Mouse (Mus musculus) embryonic facial prominence, embryonic 10.5 days (tissue): ENCODE measurements around the gene Cacng7. TPM values are rescaled to one million over a fixed set of nuclear protein-coding genes. Genes with fewer than 3 reads are reported as not detected.
A peak's percentile ranks its signal among the peaks of the same experiment; 100 is the strongest.

Source experiments
- DNase-seq: peaks from one replicate; pipeline ENCODE4 v3.0.0-alpha.2; 2017; ENCODE audit warnings: low spot score
- H3K27ac ChIP-seq: fragments of 300-500 bp; sonication (generic); replicated peaks from 2 replicates; pipeline ENCODE4 v1.5.1; 2016; ENCODE audit warnings: mild to moderate bottlenecking
- H3K27me3 ChIP-seq: fragments of 300-500 bp; sonication (generic); replicated peaks from 2 replicates; pipeline ENCODE4 v1.6.1; 2016; ENCODE audit warnings: low read depth, mild to moderate bottlenecking; ENCODE audit not compliant: poor library complexity, severe bottlenecking
- H3K36me3 ChIP-seq: fragments of 300-500 bp; sonication (generic); replicated peaks from 2 replicates; pipeline ENCODE4 v1.6.1; 2016; ENCODE audit warnings: mild to moderate bottlenecking, moderate library complexity
- H3K4me1 ChIP-seq: fragments of 300-500 bp; sonication (generic); 2 replicates; pipeline ENCODE4 v1.6.1; 2016
- H3K4me3 ChIP-seq: fragments of 300-500 bp; sonication (generic); 2 replicates; pipeline ENCODE4 v1.5.1; 2016; ENCODE audit warnings: mild to moderate bottlenecking, moderate library complexity
- H3K9me3 ChIP-seq: fragments of 300-500 bp; sonication (generic); 2 replicates; pipeline ENCODE4 v1.6.1; 2016; ENCODE audit warnings: mild to moderate bottlenecking
- WGBS: fragments of 180-500 bp; shearing (Covaris S2); methylation state at CpG from one replicate; pipeline ENCODE4 v1.1.7; 2016; 5-methylcytosine and 5-hydroxymethylcytosine counted together
- polyA plus RNA-seq: library from polyadenylated mRNA; unstranded; fragments of >200 nt; fragmentation: Nextera tagmentation; extraction: Ambion mirVana; gene quantifications from 2 replicates; pipeline ENCODE4 v1.2.1, GENCODE M21; 2016

Cacng7 gene
- polyA plus RNA-seq, 1 experiment from 2014 or later: 1.2 TPM

- no peak overlapping the region for H3K4me3 ChIP-seq
- peaks cover 30% of the 10 kb centered on the region for H3K27me3 ChIP-seq
- 74% methylated on average over 4 of the region's 4 CpGs for WGBS
- peaks cover 6% of the 10 kb centered on the region; the same call in 1 of the 2 replicates for H3K9me3 ChIP-seq
- H3K27ac ChIP-seq: no peak overlapping the region
- no peaks in the 10 kb centered on the region for H3K36me3 ChIP-seq
- DNase-seq: no peak
- peaks cover 13% of the 10 kb centered on the region for H3K4me1 ChIP-seq
These were observed 24.1 kb upstream of the Cacng7 start for GRCm38 (mm10) chr7:3308646-3309045.

GRCm38 (mm10) chr7:3310233-3310632 lies 22.5 kb upstream of the Cacng7 start:
- WGBS: 94% methylated on average over 7 of the region's 7 CpGs
- Histone ChIP-seq H3K4me3 (no peak overlapping the region), H3K36me3 (no peaks in the 10 kb centered on the region), H3K4me1 (no peaks in the 10 kb centered on the region), H3K9me3 (peaks cover 6% of the 10 kb centered on the region; the same call in 1 of the 2 replicates), H3K27ac (no peak overlapping the region), H3K27me3 (peaks cover 14% of the 10 kb centered on the region)
- no peak for DNase-seq

GRCm38 (mm10) chr7:3313571-3313970 lies 19.2 kb upstream of the Cacng7 start:
- 88% methylated on average over 8 of the region's 8 CpGs for WGBS
- Histone ChIP-seq H3K9me3 (peaks cover 6% of the 10 kb centered on the region; the same call in 1 of the 2 replicates), H3K4me1 (peaks cover 12% of the 10 kb centered on the region), H3K27ac (no peak overlapping the region), H3K4me3 (no peak overlapping the region), H3K27me3 (no peaks in the 10 kb centered on the region), H3K36me3 (no peaks in the 10 kb centered on the region)
- no peak for DNase-seq

GRCm38 (mm10) chr7:3314121-3314520 lies 18.6 kb upstream of the Cacng7 start:
- no peak overlapping the region for H3K4me3 ChIP-seq
- peaks cover 6% of the 10 kb centered on the region; the same call in 1 of the 2 replicates for H3K9me3 ChIP-seq
- no peak overlapping the region for H3K27ac ChIP-seq
- no peaks in the 10 kb centered on the region for H3K36me3 ChIP-seq
- no peaks in the 10 kb centered on the region for H3K27me3 ChIP-seq
- peaks cover 15% of the 10 kb centered on the region for H3K4me1 ChIP-seq
- no peak for DNase-seq
- 61% methylated on average over 5 of the region's 5 CpGs for WGBS

- Histone ChIP-seq H3K36me3 (no peaks in the 10 kb centered on the region), H3K27me3 (no peaks in the 10 kb centered on the region), H3K4me1 (peaks cover 15% of the 10 kb centered on the region), H3K27ac (no peak overlapping the region), H3K4me3 (no peak overlapping the region), H3K9me3 (no peaks in the 10 kb centered on the region)
- no peak for DNase-seq
- WGBS: 48% methylated on average over 4 of the region's 4 CpGs
These were observed 15.1 kb upstream of the Cacng7 start for GRCm38 (mm10) chr7:3317704-3318103.

DNA sequence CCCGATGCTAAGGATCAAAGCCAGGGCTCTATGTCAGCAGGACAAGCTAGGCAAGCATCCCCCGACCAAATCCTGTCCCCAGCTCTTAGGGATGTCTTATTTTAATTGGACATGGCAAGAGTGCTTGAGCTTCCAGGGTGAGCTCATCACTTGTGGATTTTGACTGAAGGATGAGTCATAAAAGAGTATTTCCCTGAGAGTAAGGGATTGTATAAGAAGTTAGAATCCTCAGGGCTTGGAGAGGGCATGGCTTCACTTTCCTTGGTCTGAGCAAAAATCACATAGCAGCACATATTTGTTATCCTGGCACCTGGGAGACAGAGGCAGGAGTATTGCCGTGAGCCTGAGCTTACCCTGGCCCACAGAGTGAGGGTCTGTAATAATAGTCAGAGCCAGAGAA lies 11.9 kb upstream of the Cacng7 start:
- H3K4me3 ChIP-seq: no peak overlapping the region
- H3K36me3 ChIP-seq: no peaks in the 10 kb centered on the region
- H3K27ac ChIP-seq: no peak overlapping the region
- no peak for DNase-seq
- WGBS: 68% methylated on average over 3 of the region's 3 CpGs
- peaks cover 15% of the 10 kb centered on the region for H3K4me1 ChIP-seq
- no peaks in the 10 kb centered on the region for H3K9me3 ChIP-seq
- no peaks in the 10 kb centered on the region for H3K27me3 ChIP-seq

DNA sequence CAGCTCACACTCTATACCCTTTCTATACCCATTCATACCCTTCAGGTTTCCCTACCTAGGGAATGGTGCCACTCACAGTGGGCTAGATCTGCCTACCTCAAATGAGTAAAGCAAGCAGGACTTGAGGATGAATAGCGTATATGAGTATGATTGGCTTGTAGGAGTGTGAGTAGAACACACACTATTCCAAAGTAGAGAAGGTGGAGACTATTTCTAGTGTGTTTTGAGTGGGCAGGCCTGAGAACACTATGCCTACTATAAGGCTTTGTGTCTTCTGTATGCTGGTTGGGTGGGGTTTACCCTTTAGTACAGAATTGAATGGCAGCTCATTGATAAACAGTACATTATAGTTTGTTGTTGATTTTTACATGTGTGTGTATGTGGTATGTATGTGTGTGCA lies 8.9 kb upstream of the Cacng7 start:
- no peaks in the 10 kb centered on the region for H3K36me3 ChIP-seq
- H3K4me3 ChIP-seq: no peak overlapping the region
- no peaks in the 10 kb centered on the region for H3K9me3 ChIP-seq
- H3K27ac ChIP-seq: no peak overlapping the region
- no peak for DNase-seq
- 93% methylated on average over 1 of the region's 1 CpGs for WGBS
- peaks cover under 1% of the 10 kb centered on the region; the same call in 1 of the 2 replicates for H3K4me1 ChIP-seq
- no peaks in the 10 kb centered on the region for H3K27me3 ChIP-seq

DNA sequence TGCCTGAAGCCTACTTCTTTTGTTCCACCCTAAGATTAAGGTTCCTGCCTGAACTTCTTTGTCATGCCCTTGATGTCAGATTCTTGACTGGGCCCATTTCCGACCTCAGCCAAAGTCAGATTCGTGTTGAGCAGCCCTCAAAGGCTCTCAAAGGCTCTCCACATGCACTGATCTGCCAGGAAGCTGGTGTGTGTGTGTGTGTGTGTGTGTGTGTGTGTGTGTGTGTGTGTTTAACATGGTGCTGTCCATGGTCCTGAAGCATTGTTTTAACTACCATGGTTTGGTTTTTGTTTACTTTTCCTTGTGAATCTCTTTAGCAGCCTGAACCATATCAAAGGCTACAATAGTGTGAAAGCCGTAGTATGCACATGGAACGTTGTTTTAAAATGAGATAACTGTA lies 4.8 kb upstream of the Cacng7 start:
- WGBS: 77% methylated on average over 4 of the region's 4 CpGs
- Histone ChIP-seq H3K9me3 (peaks cover 3% of the 10 kb centered on the region; the same call in 1 of the 2 replicates), H3K27ac (no peak overlapping the region), H3K4me3 (no peak overlapping the region), H3K4me1 (peaks cover 25% of the 10 kb centered on the region), H3K36me3 (no peaks in the 10 kb centered on the region), H3K27me3 (peaks cover 22% of the 10 kb centered on the region)
- DNase-seq: peak; percentile 37

- no peak overlapping the region for H3K27ac ChIP-seq
- WGBS: 21% methylated on average over 31 of the region's 31 CpGs
- peak overlapping the region; percentile 37 for H3K4me3 ChIP-seq
These were observed 2.8 kb upstream of the Cacng7 start for GRCm38 (mm10) chr7:3329776-3330546.

DNA sequence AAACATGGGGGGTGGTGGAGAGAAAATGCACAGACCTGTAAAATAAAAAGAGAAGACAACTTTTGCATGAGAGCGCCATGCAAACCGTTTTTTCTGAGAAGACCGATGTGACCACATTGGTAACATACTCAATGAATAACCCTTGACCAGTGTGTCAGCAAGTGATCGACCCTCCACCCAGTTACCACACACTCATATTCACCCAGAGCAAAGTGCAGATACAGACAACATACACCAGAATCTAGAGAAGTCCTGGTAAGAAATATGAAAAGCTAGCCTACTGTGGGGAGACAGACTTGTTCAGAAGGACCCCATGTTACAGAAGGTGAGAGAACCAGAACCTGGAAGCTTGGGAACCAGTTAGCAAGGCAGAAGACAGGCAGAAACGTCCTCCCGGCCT lies 1.6 kb upstream of the Cacng7 start:
- peak overlapping the region; percentile 92 for H3K27ac ChIP-seq
- H3K9me3 ChIP-seq: peaks cover 3% of the 10 kb centered on the region; the same call in 1 of the 2 replicates
- no peak for DNase-seq
- H3K36me3 ChIP-seq: peaks cover under 1% of the 10 kb centered on the region
- H3K4me1 ChIP-seq: peaks cover 37% of the 10 kb centered on the region
- H3K27me3 ChIP-seq: peaks cover 22% of the 10 kb centered on the region
- WGBS: 48% methylated on average over 6 of the region's 6 CpGs
- H3K4me3 ChIP-seq: peak overlapping the region; percentile 72

More at GRCm38 (mm10) chr7:3329776-3330546, 2.8 kb upstream of the Cacng7 start:
- H3K4me1 ChIP-seq: peaks cover 37% of the 10 kb centered on the region
- no peaks in the 10 kb centered on the region for H3K36me3 ChIP-seq
- H3K9me3 ChIP-seq: peaks cover 3% of the 10 kb centered on the region; the same call in 1 of the 2 replicates
- peak; percentile 83 for DNase-seq
- peaks cover 22% of the 10 kb centered on the region for H3K27me3 ChIP-seq

- peaks cover 37% of the 10 kb centered on the region for H3K4me1 ChIP-seq
- DNase-seq: peak; percentile 94
- WGBS: under 1% methylated on average over 27 of the region's 27 CpGs
- H3K9me3 ChIP-seq: peaks cover 3% of the 10 kb centered on the region; the same call in 1 of the 2 replicates
- peaks cover 22% of the 10 kb centered on the region for H3K27me3 ChIP-seq
- H3K4me3 ChIP-seq: peak overlapping the region; percentile 72
- H3K36me3 ChIP-seq: peaks cover 6% of the 10 kb centered on the region
- peak overlapping the region; percentile 92 for H3K27ac ChIP-seq
These were observed 1.1 kb upstream of the Cacng7 start for GRCm38 (mm10) chr7:3331581-3332223.

GRCm38 (mm10) chr7:3332224-3332615 lies 535 bp upstream of the Cacng7 start:
- no peak for DNase-seq
- Histone ChIP-seq H3K36me3 (peaks cover 8% of the 10 kb centered on the region), H3K27ac (peak overlapping the region; percentile 92), H3K27me3 (peaks cover 22% of the 10 kb centered on the region), H3K4me1 (peaks cover 37% of the 10 kb centered on the region), H3K4me3 (peak overlapping the region; percentile 72), H3K9me3 (peaks cover 3% of the 10 kb centered on the region; the same call in 1 of the 2 replicates)
- WGBS: 1% methylated on average over 4 of the region's 4 CpGs
